Mouse (Mus musculus): ENCODE data around the gene Cidec. TPM values are rescaled to one million over a fixed set of nuclear protein-coding genes. Genes with fewer than 3 reads are reported as not detected.

The Cidec gene
- 8.3 and 223 TPM in 2 replicates for polyA plus RNA-seq (2015; fragmentation: Nextera tagmentation; extraction: Ambion mirVana)

DNA sequence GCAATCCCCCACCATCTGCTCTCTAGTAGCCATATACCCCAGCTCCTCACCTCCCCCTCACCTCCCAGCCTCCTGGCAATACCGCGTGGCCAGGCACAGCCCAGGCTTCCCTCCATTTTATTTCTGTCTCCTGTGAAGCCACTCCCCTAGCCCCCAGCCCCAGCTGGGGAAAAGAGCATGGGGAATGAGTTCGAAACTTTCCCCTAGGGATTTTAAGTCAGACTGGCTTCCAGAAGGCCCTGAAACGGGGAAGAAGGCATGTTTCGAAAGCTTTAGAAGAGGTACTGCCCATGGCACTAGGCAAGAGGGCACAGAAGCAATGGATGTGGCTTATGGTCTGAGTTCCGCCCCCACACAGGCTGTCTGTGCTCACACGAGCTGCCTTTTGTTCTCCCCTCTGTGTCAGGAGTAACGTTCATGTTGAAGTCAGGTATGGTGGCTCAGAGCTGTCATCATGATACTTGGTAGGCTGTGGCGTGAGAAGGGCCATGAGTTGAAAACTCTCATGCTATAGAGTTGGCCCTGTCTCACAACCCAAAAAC is at the start of gene Cidec:
TSS of gene Cidec (minus strand) at position 97 of the 542 bp plus-strand sequence.

GRCm38 (mm10) chr6:113483100-113483615 is 47.6 kb upstream of the Cidec start, which contains the start of gene Creld1:
TSS of gene Creld1 (plus strand) at chr6:113483297.

DNA sequence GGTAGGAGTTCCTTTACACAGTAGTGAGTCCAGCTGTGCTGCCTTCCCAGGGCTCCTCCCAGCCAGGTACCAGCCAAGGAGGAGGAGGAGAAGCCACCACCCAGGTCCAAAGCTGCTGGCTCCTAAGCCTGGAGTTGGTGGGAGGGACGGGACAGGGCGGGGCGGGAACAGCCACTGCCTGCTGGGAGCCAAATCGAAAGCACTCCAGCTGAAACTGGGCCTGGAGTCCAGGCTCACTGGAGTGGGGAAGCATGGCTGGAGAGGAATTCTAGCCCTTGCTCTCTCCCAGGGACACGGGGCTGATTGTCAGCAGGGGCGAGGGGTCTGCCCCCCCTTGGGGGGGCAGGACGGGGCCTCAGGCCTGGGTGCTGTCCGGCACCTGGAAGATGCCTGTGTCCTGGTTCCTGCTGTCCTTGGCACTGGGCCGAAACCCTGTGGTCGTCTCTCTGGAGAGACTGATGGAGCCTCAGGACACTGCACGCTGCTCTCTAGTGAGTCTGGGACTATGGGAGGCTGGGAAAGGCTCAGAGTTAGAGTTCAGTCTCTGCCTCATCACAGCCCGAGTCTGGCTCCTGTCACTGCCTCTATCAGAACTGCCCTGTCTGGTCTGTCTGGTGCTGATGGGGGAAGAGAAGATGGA is 35.9 kb upstream of the Cidec start, which contains the start of gene Il17rc:
TSS of gene Il17rc (plus strand) at position 131 of the 640 bp plus-strand sequence.

DNA sequence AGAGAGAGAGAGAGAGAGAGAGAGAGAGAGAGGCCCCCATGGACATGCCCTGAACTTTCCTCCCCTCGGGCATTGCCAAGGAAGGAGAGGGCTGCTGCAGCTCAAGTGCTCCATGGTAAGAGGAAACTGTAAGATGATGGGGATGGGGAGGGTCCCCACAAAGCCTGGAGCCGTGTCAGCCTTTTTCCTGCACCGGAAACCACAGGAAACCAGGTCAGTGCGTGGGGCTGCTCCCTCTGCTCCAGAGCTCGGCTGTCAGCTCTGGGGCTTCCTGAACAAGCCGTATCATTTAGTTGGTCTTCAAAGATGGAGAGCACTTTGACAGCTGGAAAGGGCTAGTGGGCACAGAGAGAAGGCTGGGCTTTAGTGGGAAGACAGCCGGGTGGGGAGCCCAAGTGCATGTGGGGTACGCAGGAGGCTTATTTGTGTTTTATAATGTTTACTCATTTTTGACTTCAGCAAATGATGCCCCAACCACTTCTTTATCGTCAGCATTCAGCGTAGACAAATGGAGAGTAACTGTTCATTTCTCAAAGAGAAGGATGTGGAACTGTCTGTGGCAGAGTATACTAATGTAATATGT is 22.5 kb upstream of the Cidec start, which contains the start of gene Il17re:
TSS of gene Il17re (plus strand) at position 533 of the 583 bp plus-strand sequence.

GRCm38 (mm10) chr6:113442442-113443090 is 7.0 kb upstream of the Cidec start, which contains the start of gene Jagn1:
TSS of gene Jagn1 (plus strand) at chr6:113442569.

DNA sequence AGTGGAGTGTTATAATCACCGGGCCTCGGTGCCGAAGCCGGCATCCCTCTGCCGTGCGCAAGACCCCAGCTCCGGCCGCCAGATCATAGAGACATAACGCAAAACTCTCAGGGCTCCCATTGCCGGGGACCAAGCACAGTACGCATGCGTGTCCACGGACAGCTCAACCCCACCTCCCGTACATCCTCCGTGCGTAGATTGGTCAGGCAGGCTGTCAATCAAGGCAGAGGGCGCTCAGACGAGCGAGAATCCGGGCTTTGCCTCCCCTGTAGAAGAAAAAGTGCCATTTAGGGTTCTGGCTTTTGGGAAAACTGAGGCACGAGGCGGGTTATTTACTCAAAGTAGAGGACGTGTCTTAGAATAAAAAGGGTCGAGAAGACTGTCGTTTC is 16.4 kb downstream of the Cidec start, which contains the start of gene Rpusd3:
TSS of gene Rpusd3 (minus strand) at position 142 of the 389 bp plus-strand sequence.

DNA sequence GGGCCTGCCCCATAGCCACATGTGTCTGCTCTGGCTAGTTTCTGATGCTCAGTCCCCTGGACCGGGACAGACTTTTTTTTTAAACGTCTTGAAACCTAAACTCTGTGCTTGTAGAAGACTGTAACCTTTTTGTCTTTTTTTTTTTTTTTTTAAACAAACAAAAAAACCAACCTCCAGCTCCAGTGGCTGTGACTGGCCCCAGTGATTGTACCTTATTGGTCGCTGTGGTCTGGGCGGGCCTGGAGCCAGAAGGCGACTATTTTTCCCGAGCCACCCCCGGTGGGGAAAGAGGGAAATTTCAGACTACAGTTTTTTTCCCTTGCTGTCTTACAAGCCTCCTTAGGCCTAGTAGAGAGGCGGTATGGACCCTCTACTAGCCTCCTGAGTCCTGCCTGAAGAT is 46.6 kb downstream of the Cidec start, which contains the start of gene Ttll3:
TSS of gene Ttll3 (plus strand) at position 301 of the 400 bp plus-strand sequence.

GRCm38 (mm10) chr6:113377496-113378385 is 57.8 kb downstream of the Cidec start, which contains the start of the genes Tada3 and Arpc4:
TSS of gene Tada3 (minus strand) at chr6:113377883.
TSS of gene Arpc4 (plus strand) at chr6:113378115.

Small RNA genes lying within 50 kb of the gene (microRNA-seq; reads per million reads assigned to microRNA genes)
- 0 reads per million in 2 experiments for gene Gm24387

Other genes with a start within 250 kb of the Cidec start
- 0.26 and 0.29 TPM in 2 replicates for gene Lhfpl4, start 240.4 kb downstream of the Cidec start, polyA plus RNA-seq (2015; fragmentation: Nextera tagmentation; extraction: Ambion mirVana)
- 17.4 and 17.6 TPM in 2 replicates for gene Mtmr14, start 197.9 kb downstream of the Cidec start, polyA plus RNA-seq (2015; fragmentation: Nextera tagmentation; extraction: Ambion mirVana)
- 0.09 and 0.10 TPM in 2 replicates for gene Cpne9, start 153.5 kb downstream of the Cidec start, polyA plus RNA-seq (2015; fragmentation: Nextera tagmentation; extraction: Ambion mirVana)
- 6.6 and 7.6 TPM in 2 replicates for gene Brpf1, start 128.6 kb downstream of the Cidec start, polyA plus RNA-seq (2015; fragmentation: Nextera tagmentation; extraction: Ambion mirVana)
- 6.9 and 7.9 TPM in 2 replicates for gene Ogg1, start 108.8 kb downstream of the Cidec start, polyA plus RNA-seq (2015; fragmentation: Nextera tagmentation; extraction: Ambion mirVana)
- 58.2 and 77.7 TPM in 2 replicates for gene Camk1, start 91.8 kb downstream of the Cidec start, polyA plus RNA-seq (2015; fragmentation: Nextera tagmentation; extraction: Ambion mirVana)
- gene Tada3, start 57.9 kb downstream of the Cidec start, polyA plus RNA-seq (2015; fragmentation: Nextera tagmentation; extraction: Ambion mirVana): 32.0 and 32.4 TPM in 2 replicates
- 179 and 222 TPM in 2 replicates for gene Arpc4, start 57.6 kb downstream of the Cidec start, polyA plus RNA-seq (2015; fragmentation: Nextera tagmentation; extraction: Ambion mirVana)
- 1.4 and 2.5 TPM in 2 replicates for gene Ttll3, start 46.5 kb downstream of the Cidec start, polyA plus RNA-seq (2015; fragmentation: Nextera tagmentation; extraction: Ambion mirVana)
- 21.7 and 28.6 TPM in 2 replicates for gene Rpusd3, start 16.4 kb downstream of the Cidec start, polyA plus RNA-seq (2015; fragmentation: Nextera tagmentation; extraction: Ambion mirVana)
- 63.9 and 64.1 TPM in 2 replicates for gene Jagn1, start 6.8 kb upstream of the Cidec start, polyA plus RNA-seq (2015; fragmentation: Nextera tagmentation; extraction: Ambion mirVana)
- gene Il17re, start 22.7 kb upstream of the Cidec start, polyA plus RNA-seq (2015; fragmentation: Nextera tagmentation; extraction: Ambion mirVana): 1.9 and 2.3 TPM in 2 replicates
- gene Il17rc, start 35.7 kb upstream of the Cidec start, polyA plus RNA-seq (2015; fragmentation: Nextera tagmentation; extraction: Ambion mirVana): 12.8 and 17.1 TPM in 2 replicates
- 25.2 and 33.4 TPM in 2 replicates for gene Creld1, start 47.5 kb upstream of the Cidec start, polyA plus RNA-seq (2015; fragmentation: Nextera tagmentation; extraction: Ambion mirVana)
- 0.41 and 0.55 TPM in 2 replicates for gene Prrt3, start 66.2 kb upstream of the Cidec start, polyA plus RNA-seq (2015; fragmentation: Nextera tagmentation; extraction: Ambion mirVana)
- gene Emc3, start 95.9 kb upstream of the Cidec start, polyA plus RNA-seq (2015; fragmentation: Nextera tagmentation; extraction: Ambion mirVana): 61.7 and 73.1 TPM in 2 replicates
- 1.5 and 1.7 TPM in 2 replicates for gene Fancd2, start 95.9 kb upstream of the Cidec start, polyA plus RNA-seq (2015; fragmentation: Nextera tagmentation; extraction: Ambion mirVana)
- not detected in 2 replicates for gene Fancd2os, start 165.0 kb upstream of the Cidec start, polyA plus RNA-seq (2015; fragmentation: Nextera tagmentation; extraction: Ambion mirVana)
- gene Brk1, start 169.0 kb upstream of the Cidec start, polyA plus RNA-seq (2015; fragmentation: Nextera tagmentation; extraction: Ambion mirVana): 143 and 159 TPM in 2 replicates
- 14.9 and 16.5 TPM in 2 replicates for gene Vhl, start 188.2 kb upstream of the Cidec start, polyA plus RNA-seq (2015; fragmentation: Nextera tagmentation; extraction: Ambion mirVana)
- gene Irak2, start 202.7 kb upstream of the Cidec start, polyA plus RNA-seq (2015; fragmentation: Nextera tagmentation; extraction: Ambion mirVana): 5.6 and 5.9 TPM in 2 replicates

Data from skeletal muscle tissue, postnatal 0 days (tissue).